Mouse (Mus musculus) spleen, adult 2 months (tissue): ENCODE results near the gene Fhdc1.

Source experiments
- CTCF ChIP-seq: fragments of 200-500 bp; IDR thresholded peaks from 2 replicates; pipeline ENCODE4 v1.5.1; 2011; ENCODE audit warnings: mild to moderate bottlenecking, inconsistent platforms; ENCODE audit not compliant: insufficient read depth, insufficient read length, insufficient replicate concordance; ENCODE audit errors: extremely low read depth
- POLR2A ChIP-seq: fragments of 200-500 bp; IDR thresholded peaks from 2 replicates; pipeline ENCODE4 v1.6.1; 2011; ENCODE audit warnings: low read depth, low read length, inconsistent platforms

DNA sequence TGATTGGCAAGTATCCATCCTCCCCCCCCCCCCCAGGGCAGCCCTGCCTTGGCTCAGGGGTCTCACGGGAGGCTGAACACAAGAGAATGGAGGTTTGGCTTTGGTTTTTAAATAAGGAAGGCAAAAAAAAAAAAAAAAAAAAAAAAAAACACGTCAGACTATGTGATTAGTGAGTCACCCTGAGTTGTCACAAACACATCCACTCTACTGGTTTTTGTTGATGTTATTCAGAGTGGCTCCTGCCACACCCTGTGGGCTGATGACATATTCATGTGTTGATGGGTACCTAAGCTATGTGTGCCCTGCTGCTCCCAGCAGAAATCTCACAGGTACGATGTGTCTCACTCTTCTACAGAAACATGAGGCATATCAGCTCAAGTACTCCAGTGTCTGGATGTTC is 29.6 kb downstream of the Fhdc1 start:
- TF ChIP-seq CTCF (no peak), POLR2A (no peak)
